Mouse (Mus musculus) liver, postnatal 0 days (tissue): ENCODE data around the gene Fam160a1. TPM values are rescaled to one million over a fixed set of nuclear protein-coding genes. Genes with fewer than 3 reads are reported as not detected.

Source experiments
- ATAC-seq: fragments of 200-750 bp; cut with Nextera tagmentation; 2 replicates; pipeline ENCODE4 v1.8.0; 2017; ENCODE audit warnings: mild to moderate bottlenecking, moderate library complexity
- DNase-seq: peaks from one replicate; pipeline ENCODE4 v3.0.0-alpha.2; 2016
- H3K27ac ChIP-seq: fragments of 300-500 bp; sonication (generic); 2 replicates; pipeline ENCODE4 v1.5.1; 2014; ENCODE audit warnings: antibody characterized with exemption, moderate library complexity, mild to moderate bottlenecking, low read depth
- H3K27me3 ChIP-seq: fragments of 300-500 bp; sonication (generic); 2 replicates; pipeline ENCODE4 v1.6.1; 2014; ENCODE audit warnings: low read length, control low read depth, mixed read lengths; ENCODE audit not compliant: insufficient read depth
- H3K36me3 ChIP-seq: fragments of 300-500 bp; sonication (generic); replicated peaks from 2 replicates; pipeline ENCODE4 v1.6.1; 2014; ENCODE audit warnings: mild to moderate bottlenecking, control low read depth, low read length, moderate library complexity, mixed read lengths; ENCODE audit not compliant: insufficient read depth
- H3K4me1 ChIP-seq: fragments of 300-500 bp; sonication (generic); 2 replicates; pipeline ENCODE4 v1.6.1; 2014; ENCODE audit warnings: antibody characterized with exemption, mild to moderate bottlenecking, control low read depth; ENCODE audit not compliant: insufficient read depth
- H3K4me2 ChIP-seq: fragments of 300-500 bp; sonication (generic); 2 replicates; pipeline ENCODE4 v1.6.1; 2014; ENCODE audit warnings: low read depth, mild to moderate bottlenecking, low read length, moderate library complexity, mixed read lengths
- H3K4me3 ChIP-seq: fragments of 300-500 bp; sonication (generic); 2 replicates; pipeline ENCODE4 v1.5.1; 2014; ENCODE audit warnings: low read depth, low read length
- H3K9ac ChIP-seq: fragments of 300-500 bp; sonication (generic); replicated peaks from 2 replicates; pipeline ENCODE4 v1.6.1; 2014; ENCODE audit warnings: mild to moderate bottlenecking, moderate library complexity
- H3K9me3 ChIP-seq: fragments of 300-500 bp; sonication (generic); 2 replicates; pipeline ENCODE4 v1.6.1; 2016; ENCODE audit warnings: mild to moderate bottlenecking, control low read depth, low read length, mixed read lengths
- CTCF ChIP-seq: sonication (generic); IDR thresholded peaks from 2 replicates; pipeline ENCODE4 v1.5.1; 2016; ENCODE audit warnings: antibody characterized with exemption, low read depth
- EP300 ChIP-seq: IDR thresholded peaks from 2 replicates; pipeline ENCODE4 v1.6.1; 2016; ENCODE audit warnings: antibody characterized with exemption, low read depth, mild to moderate bottlenecking
- WGBS: fragments of 180-500 bp; shearing (Covaris S2); extraction: QIAGEN DNeasy Blood & Tissue Kit; methylation state at CpG from one replicate; pipeline ENCODE4 v1.1.7; 2014; ENCODE audit not compliant: insufficient replicate concordance; 5-methylcytosine and 5-hydroxymethylcytosine counted together
- polyA plus RNA-seq: library from polyadenylated mRNA; unstranded; fragments of >200 nt; fragmentation: Nextera tagmentation; extraction: Ambion mirVana; gene quantifications from 2 replicates; pipeline ENCODE4 v1.2.1, GENCODE M21; 2015

The Fam160a1 gene
- polyA plus RNA-seq, 1 experiment from 2014 or later, result 0.31 TPM

- ATAC-seq (no peak), DNase-seq (no peak)
- Histone ChIP-seq H3K36me3 (no peaks in the 10 kb centered on the region), H3K4me1 (peaks cover 12% of the 10 kb centered on the region; the same call in 1 of the 2 replicates), H3K9ac (no peak overlapping the region), H3K9me3 (no peaks in the 10 kb centered on the region), H3K4me3 (no peak overlapping the region), H3K27ac (no peak overlapping the region), H3K27me3 (no peaks in the 10 kb centered on the region), H3K4me2 (no peak overlapping the region)
- TF ChIP-seq CTCF (no peak), EP300 (no peak; the same call in 1 of the 2 replicates)
- 25% methylated on average over 4 of the region's 4 CpGs for WGBS
Observed at GRCm38 (mm10) chr3:85857083-85857482, 40.0 kb upstream of the Fam160a1 start.

- H3K36me3 ChIP-seq, result no peaks in the 10 kb centered on the region
- H3K27ac ChIP-seq, result no peak overlapping the region
- WGBS, result 76% methylated on average over 5 of the region's 5 CpGs
- no peaks in the 10 kb centered on the region for H3K27me3 ChIP-seq
- H3K9ac ChIP-seq, result no peak overlapping the region
- ATAC-seq (no peak), DNase-seq (no peak)
- no peak overlapping the region for H3K4me3 ChIP-seq
- TF ChIP-seq CTCF (no peak), EP300 (no peak)
- no peak overlapping the region for H3K4me2 ChIP-seq
- H3K4me1 ChIP-seq, result peaks cover 12% of the 10 kb centered on the region; the same call in 1 of the 2 replicates
- no peaks in the 10 kb centered on the region for H3K9me3 ChIP-seq
Observed at GRCm38 (mm10) chr3:85855947-85856346, 38.9 kb upstream of the Fam160a1 start.

DNA sequence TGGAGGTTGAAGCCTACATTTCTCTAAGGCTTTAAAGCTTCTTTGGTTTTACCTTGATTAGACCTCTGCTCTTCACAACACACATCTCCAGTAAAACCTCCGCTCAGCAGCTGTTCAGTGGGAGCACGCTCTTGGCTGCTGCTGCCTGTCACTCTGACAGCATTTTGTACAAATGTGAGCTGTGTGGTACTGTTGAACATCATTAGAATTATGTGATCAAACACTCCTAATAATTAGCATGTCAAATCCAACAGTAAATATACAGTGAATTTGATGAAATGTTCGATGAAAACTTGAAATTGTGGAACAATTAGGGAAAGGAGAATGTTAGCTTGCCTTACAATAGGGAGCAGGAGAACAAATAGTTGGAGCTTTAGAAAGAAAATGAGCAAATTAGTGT lies 38.0 kb upstream of the Fam160a1 start:
- no peaks in the 10 kb centered on the region for H3K36me3 ChIP-seq
- 86% methylated on average over 3 of the region's 3 CpGs for WGBS
- peaks cover 12% of the 10 kb centered on the region; the same call in 1 of the 2 replicates for H3K4me1 ChIP-seq
- no peaks in the 10 kb centered on the region for H3K9me3 ChIP-seq
- no peak overlapping the region for H3K27ac ChIP-seq
- no peak overlapping the region for H3K4me2 ChIP-seq
- no peak for DNase-seq
- no peak for TF ChIP-seq EP300
- TF ChIP-seq CTCF, result no peak
- ATAC-seq, result no peak
- no peaks in the 10 kb centered on the region for H3K27me3 ChIP-seq
- H3K4me3 ChIP-seq, result no peak overlapping the region
- no peak overlapping the region for H3K9ac ChIP-seq

GRCm38 (mm10) chr3:85854143-85854542 lies 37.1 kb upstream of the Fam160a1 start:
- Histone ChIP-seq H3K4me2 (no peak overlapping the region), H3K4me3 (no peak overlapping the region), H3K27ac (no peak overlapping the region), H3K9me3 (no peaks in the 10 kb centered on the region), H3K36me3 (no peaks in the 10 kb centered on the region), H3K9ac (no peak overlapping the region), H3K4me1 (peaks cover 12% of the 10 kb centered on the region; the same call in 1 of the 2 replicates), H3K27me3 (no peaks in the 10 kb centered on the region)
- DNase-seq (no peak), ATAC-seq (no peak)
- TF ChIP-seq CTCF, result no peak
- TF ChIP-seq EP300, result no peak
- 86% methylated on average over 6 of the region's 6 CpGs for WGBS

GRCm38 (mm10) chr3:85853715-85854114 lies 36.6 kb upstream of the Fam160a1 start:
- Histone ChIP-seq H3K4me1 (peaks cover 10% of the 10 kb centered on the region; the same call in 1 of the 2 replicates), H3K9ac (no peak overlapping the region), H3K4me3 (no peak overlapping the region), H3K36me3 (no peaks in the 10 kb centered on the region), H3K4me2 (no peak overlapping the region), H3K27ac (no peak overlapping the region), H3K27me3 (no peaks in the 10 kb centered on the region), H3K9me3 (no peaks in the 10 kb centered on the region)
- WGBS, result 86% methylated on average over 4 of the region's 4 CpGs
- TF ChIP-seq EP300 (no peak), CTCF (no peak)
- DNase-seq, result no peak
- no peak for ATAC-seq

DNA sequence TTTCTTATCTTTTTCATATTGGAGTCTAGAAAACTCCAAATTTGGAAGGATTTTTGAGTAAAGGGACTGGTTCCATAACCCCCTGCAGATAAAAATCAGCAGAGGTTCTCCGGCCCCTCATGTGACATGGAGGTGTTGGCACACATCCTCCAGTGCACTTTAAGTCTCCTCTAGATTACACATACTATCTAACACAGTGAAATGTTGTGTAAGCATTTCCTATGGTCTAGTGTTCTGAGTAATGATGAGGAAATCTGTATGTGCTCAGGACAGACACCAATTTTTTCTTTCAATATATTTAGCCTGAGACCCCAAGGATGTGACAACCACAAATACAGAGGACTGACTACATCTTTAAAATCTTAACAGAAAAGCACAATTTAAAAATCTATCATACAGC lies 33.0 kb upstream of the Fam160a1 start:
- TF ChIP-seq EP300 (no peak), CTCF (no peak)
- no peaks in the 10 kb centered on the region for H3K36me3 ChIP-seq
- peak; percentile 47; the same call in 1 of the 2 replicates for ATAC-seq
- H3K27me3 ChIP-seq, result no peaks in the 10 kb centered on the region
- H3K4me3 ChIP-seq, result no peak overlapping the region
- H3K4me2 ChIP-seq, result no peak overlapping the region
- no peaks in the 10 kb centered on the region for H3K4me1 ChIP-seq
- H3K9me3 ChIP-seq, result no peaks in the 10 kb centered on the region
- no peak overlapping the region for H3K9ac ChIP-seq
- WGBS, result 71% methylated on average over 1 of the region's 1 CpGs
- no peak overlapping the region for H3K27ac ChIP-seq
- no peak for DNase-seq

DNA sequence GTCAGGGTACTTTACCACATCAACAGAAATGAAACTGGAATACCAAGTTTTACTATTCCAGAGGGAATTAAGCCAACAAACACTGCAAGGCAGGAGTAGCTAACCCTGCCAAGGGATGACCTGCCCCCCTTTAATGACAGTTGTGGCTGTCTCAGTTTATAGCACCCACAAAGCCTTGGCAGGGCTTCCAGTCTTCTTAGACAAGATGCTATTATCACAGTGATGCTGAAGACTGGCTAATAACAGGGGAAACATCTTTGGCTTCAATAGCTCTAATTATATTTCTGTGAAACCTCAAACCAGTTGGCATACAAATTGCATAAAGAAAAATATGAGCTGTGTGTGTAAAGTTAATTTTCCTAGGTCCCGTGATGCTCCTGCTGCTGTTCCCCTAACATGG lies 29.2 kb upstream of the Fam160a1 start:
- Histone ChIP-seq H3K27ac (no peak overlapping the region), H3K27me3 (no peaks in the 10 kb centered on the region), H3K4me3 (no peak overlapping the region), H3K36me3 (no peaks in the 10 kb centered on the region), H3K4me1 (no peaks in the 10 kb centered on the region), H3K9me3 (no peaks in the 10 kb centered on the region), H3K4me2 (no peak overlapping the region), H3K9ac (no peak overlapping the region)
- no peak for TF ChIP-seq CTCF
- no peak for TF ChIP-seq EP300
- DNase-seq (no peak), ATAC-seq (no peak)
- WGBS, result 86% methylated on average over 1 of the region's 1 CpGs
